Comparison of ENCODE assay signal across 16 mouse cellular contexts in genomic region chr11:74843761-74844160, GRCm38 (mm10). TPM values are rescaled to one million over a fixed set of nuclear protein-coding genes. Genes with fewer than 3 reads are reported as not detected.
A peak's percentile ranks its signal among the peaks of the same experiment; 100 is the strongest.
DNase-seq lines count a peak whose midpoint lies in the region; ATAC-seq and TF ChIP-seq lines count a peak whose summit lies in the region.
"Had no signal": no experiment of that assay in that cellular context is flagged by ENCODE, and none has a peak within 500 bp of the region (broad histone marks: within the 10 kb centered on the region; RNA-seq: fewer than 3 reads in every experiment).

No protein-coding gene starts in this region.

- peak overlapping the region; percentile 56 for H3K27ac ChIP-seq in heart, embryonic 13.5 days (replicated peaks)
- H3K27ac ChIP-seq in layer of hippocampus, adult 2 months: peak overlapping the region; percentile 83; the same call in 1 of the 2 replicates
- no peak overlapping the region for H3K27ac ChIP-seq in midbrain, embryonic 15.5 days
- H3K27ac ChIP-seq: kidney, embryonic 15.5 days; neural tube, embryonic 15.5 days had no signal

- peaks cover 57% of the 10 kb centered on the region for H3K36me3 ChIP-seq in heart, embryonic 13.5 days
- peaks cover 15% of the 10 kb centered on the region for H3K36me3 ChIP-seq in midbrain, embryonic 15.5 days (replicated peaks)

- intact Hi-C loops in heart, postnatal 14 days (cut with DNase I): loop anchor here (10.0 kb wide), 1 partner anchor 209 kb away; no protein-coding TSS in a partner anchor

- no peaks in the 10 kb centered on the region for H3K27me3 ChIP-seq in heart, embryonic 13.5 days (replicated peaks)
- no peaks in the 10 kb centered on the region for H3K27me3 ChIP-seq in midbrain, embryonic 15.5 days (replicated peaks)
- H3K27me3 ChIP-seq: embryonic facial prominence, embryonic 12.5 days; kidney, embryonic 15.5 days; neural tube, embryonic 15.5 days had no signal

- TF ChIP-seq CTCF in layer of hippocampus, adult 2 months (conservative IDR thresholded peaks at IDR 0.05): no peak

- H3K4me2 ChIP-seq in heart, embryonic 13.5 days: no peak overlapping the region
- H3K4me2 ChIP-seq in midbrain, embryonic 15.5 days: no peak overlapping the region
- H3K4me2 ChIP-seq: embryonic facial prominence, embryonic 12.5 days; kidney, embryonic 15.5 days; midbrain, embryonic 11.5 days; neural tube, embryonic 15.5 days had no signal

- DNase-seq in cerebellum, adult 11 months: peak; percentile 13
- no peak for DNase-seq in cerebellum, adult 9-11 months
- DNase-seq in heart, postnatal 14 days: no peak
- no peak for DNase-seq in layer of hippocampus, adult 2 months (ENCODE audit: low spot score in 2 of 2)
- no peak for DNase-seq in layer of hippocampus, postnatal 36 days
- peak; percentile 29 for DNase-seq in MN1 (ENCODE audit: low spot score)
- DNase-seq: adrenal gland, adult 2 months; thymus, adult 2 months had no signal

- WGBS in heart, embryonic 13.5 days: 56% methylated on average over 5 of the region's 5 CpGs
- 64% methylated on average over 5 of the region's 5 CpGs for WGBS in midbrain, embryonic 15.5 days

- ATAC-seq in heart, embryonic 13.5 days (ENCODE audit: extremely low read depth, insufficient number of reproducible peaks, low FRiP score, low TSS enrichment): no peak
- no peak for ATAC-seq in midbrain, embryonic 15.5 days (replicated peaks)
- ATAC-seq: CD4-positive, CD25-positive, alpha-beta regulatory T cell, adult 4 months; forebrain, embryonic 16.5 days had no signal

- H3K4me1 ChIP-seq in heart, embryonic 13.5 days: peaks cover 69% of the 10 kb centered on the region
- peaks cover 12% of the 10 kb centered on the region for H3K4me1 ChIP-seq in midbrain, embryonic 15.5 days

- H3K4me3 ChIP-seq in heart, embryonic 13.5 days: no peak overlapping the region
- H3K4me3 ChIP-seq in layer of hippocampus, adult 2 months: no peak overlapping the region
- no peak overlapping the region for H3K4me3 ChIP-seq in midbrain, embryonic 15.5 days
- H3K4me3 ChIP-seq: embryonic facial prominence, embryonic 12.5 days; kidney, embryonic 15.5 days; neural tube, embryonic 15.5 days had no signal

- H3K9me3 ChIP-seq in heart, embryonic 13.5 days: peaks cover 3% of the 10 kb centered on the region; the same call in 1 of the 2 replicates
- no peaks in the 10 kb centered on the region for H3K9me3 ChIP-seq in midbrain, embryonic 15.5 days
- H3K9me3 ChIP-seq: neural tube, embryonic 15.5 days had no signal

- H3K9ac ChIP-seq in heart, embryonic 13.5 days: peak overlapping the region; percentile 45; the same call in 1 of the 2 replicates
- no peak overlapping the region for H3K9ac ChIP-seq in midbrain, embryonic 15.5 days
- H3K9ac ChIP-seq: embryonic facial prominence, embryonic 12.5 days; kidney, embryonic 15.5 days; neural tube, embryonic 15.5 days had no signal

RNA-seq across cellular contexts. Expression of gene Mnt, which starts 13.0 kb away (rescaled TPM):
- 3.3 and 3.5 TPM in 2 replicates for polyA plus RNA-seq in heart, embryonic 13.5 days (2015; fragmentation: Nextera tagmentation; extraction: Ambion mirVana)
- total RNA-seq in heart, postnatal 14 days (2021): 10 to 100 TPM; 10.5 to 11.6 TPM
- total RNA-seq in layer of hippocampus, adult 2 months (2021): 10 to 100 TPM; 31.3 to 32.8 TPM
- 10 to 100 TPM; 28.3 to 30.5 TPM for total RNA-seq in layer of hippocampus, postnatal 36 days (2021)
- polyA plus RNA-seq in midbrain, embryonic 15.5 days (2015; fragmentation: Nextera tagmentation; extraction: Ambion mirVana): 9.9 and 10.2 TPM in 2 replicates

RNA-seq across cellular contexts. Expression of gene Sgsm2, which starts 53.1 kb away (rescaled TPM):
- 4.2 and 4.9 TPM in 2 replicates for polyA plus RNA-seq in heart, embryonic 13.5 days (2015; fragmentation: Nextera tagmentation; extraction: Ambion mirVana)
- 1 to 10 TPM; 7.0 to 7.3 TPM for total RNA-seq in heart, postnatal 14 days (2021)
- total RNA-seq in layer of hippocampus, adult 2 months (2021): 10 to 100 TPM; 91.7 to 99.3 TPM
- 10 to 100 TPM; 88.1 to 89.4 TPM for total RNA-seq in layer of hippocampus, postnatal 36 days (2021)
- 31.2 and 33.9 TPM in 2 replicates for polyA plus RNA-seq in midbrain, embryonic 15.5 days (2015; fragmentation: Nextera tagmentation; extraction: Ambion mirVana)

RNA-seq across cellular contexts. Expression of gene Tsr1, which starts 54.1 kb away (rescaled TPM):
- 26.5 and 27.4 TPM in 2 replicates for polyA plus RNA-seq in heart, embryonic 13.5 days (2015; fragmentation: Nextera tagmentation; extraction: Ambion mirVana)
- 10 to 100 TPM; 13.5 to 14.2 TPM for total RNA-seq in heart, postnatal 14 days (2021)
- total RNA-seq in layer of hippocampus, adult 2 months (2021): 10 to 100 TPM; 32.0 to 36.8 TPM
- 10 to 100 TPM; 33.3 to 34.4 TPM for total RNA-seq in layer of hippocampus, postnatal 36 days (2021)
- polyA plus RNA-seq in midbrain, embryonic 15.5 days (2015; fragmentation: Nextera tagmentation; extraction: Ambion mirVana): 26.3 and 28.6 TPM in 2 replicates

Comparison
In these comparisons a context has a peak if more than half of its experiments do, and no peak if none do; other contexts are left out.
1. DNase-seq: peak in cerebellum, adult 11 months (single experiment) and MN1 (single experiment); none in cerebellum, adult 9-11 months (single experiment), heart, postnatal 14 days (0 of 2), layer of hippocampus, adult 2 months (0 of 2) and layer of hippocampus, postnatal 36 days (0 of 2).
2. RNA of gene Sgsm2, which starts 53.1 kb away (total RNA-seq): 91.7 to 99.3 TPM in layer of hippocampus, adult 2 months and 88.1 to 89.4 TPM in layer of hippocampus, postnatal 36 days; 7.0 to 7.3 TPM in heart, postnatal 14 days; every median in the first group is over 10 times any median in the second.